Mouse (Mus musculus) hindbrain, postnatal 0 days (tissue): ENCODE measurements around the gene Natd1. TPM values are rescaled to one million over a fixed set of nuclear protein-coding genes. Genes with fewer than 3 reads are reported as not detected.

Experiments used
- ATAC-seq: fragments of 200-750 bp; cut with Nextera tagmentation; 2 replicates; pipeline ENCODE4 v1.8.0; 2017; ENCODE audit warnings: mild to moderate bottlenecking, moderate TSS enrichment, moderate library complexity
- DNase-seq: peaks from one replicate; pipeline ENCODE4 v3.0.0-alpha.2; 2015; ENCODE audit warnings: low spot score
- H3K27ac ChIP-seq: fragments of 300-500 bp; sonication (generic); 2 replicates; pipeline ENCODE4 v1.5.1; 2014; ENCODE audit warnings: mild to moderate bottlenecking
- H3K27me3 ChIP-seq: fragments of 300-500 bp; sonication (generic); 2 replicates; pipeline ENCODE4 v1.6.1; 2014; ENCODE audit warnings: low read length, mixed read lengths; ENCODE audit not compliant: insufficient read depth
- H3K36me3 ChIP-seq: fragments of 300-500 bp; sonication (generic); 2 replicates; pipeline ENCODE4 v1.6.1; 2014; ENCODE audit warnings: low read length, mixed read lengths; ENCODE audit not compliant: insufficient read depth
- H3K4me1 ChIP-seq: fragments of 300-500 bp; sonication (generic); 2 replicates; pipeline ENCODE4 v1.6.1; 2014; ENCODE audit warnings: antibody characterized with exemption, low read length, mixed read lengths; ENCODE audit not compliant: insufficient read depth
- H3K4me2 ChIP-seq: fragments of 300-500 bp; sonication (generic); 2 replicates; pipeline ENCODE4 v1.6.1; 2014; ENCODE audit warnings: low read depth, mild to moderate bottlenecking, low read length, moderate library complexity, mixed read lengths
- H3K4me3 ChIP-seq: fragments of 300-500 bp; sonication (generic); 2 replicates; pipeline ENCODE4 v1.5.1; 2014; ENCODE audit warnings: low read length
- H3K9ac ChIP-seq: fragments of 300-500 bp; sonication (generic); replicated peaks from 2 replicates; pipeline ENCODE4 v1.6.1; 2014; ENCODE audit warnings: mild to moderate bottlenecking, low read length, moderate library complexity, mixed read lengths
- H3K9me3 ChIP-seq: fragments of 300-500 bp; sonication (generic); 2 replicates; pipeline ENCODE4 v1.6.1; 2016; ENCODE audit warnings: low read length, mixed read lengths
- CTCF ChIP-seq: IDR thresholded peaks from 2 replicates; pipeline ENCODE4 v1.5.1; 2016; ENCODE audit warnings: antibody characterized with exemption, control low read depth, low read depth
- WGBS: fragments of 180-500 bp; shearing (Covaris S2); extraction: QIAGEN DNeasy Blood & Tissue Kit; methylation state at CpG from one replicate; pipeline ENCODE4 v1.1.7; 2014; 5-methylcytosine and 5-hydroxymethylcytosine counted together
- polyA plus RNA-seq: library from polyadenylated mRNA; unstranded; fragments of >200 nt; fragmentation: Nextera tagmentation; extraction: Ambion mirVana; gene quantifications from 2 replicates; pipeline ENCODE4 v1.2.1, GENCODE M21; 2015
- total RNA-seq: library from RNA; depleted of rRNA; stranded (reverse); fragments of >200 nt; gene quantifications from 2 replicates; pipeline ENCODE4 v1.2.3, GENCODE M21; 2014

The Natd1 gene
- total and polyA plus RNA-seq, 2 experiments from 2014 or later, result 16.0 to 38.7 TPM

GRCm38 (mm10) chr11:60933178-60933930, 18.8 kb upstream of the Natd1 start:
- Histone ChIP-seq H3K9ac (peak overlapping the region; percentile 83), H3K4me2 (peak overlapping the region; percentile 73), H3K27me3 (no peaks in the 10 kb centered on the region), H3K4me1 (0 out of 2 replicates have a peak, but pooled peaks cover 6% of the 10 kb centered on the region), H3K4me3 (peak overlapping the region; percentile 84; the same call in 1 of the 2 replicates), H3K36me3 (no peaks in the 10 kb centered on the region), H3K27ac (no peak overlapping the region), H3K9me3 (no peaks in the 10 kb centered on the region)
- ATAC-seq, result no peak
- WGBS, result 81% methylated on average over 10 of the region's 10 CpGs
- no peak for TF ChIP-seq CTCF
- DNase-seq, result no peak

GRCm38 (mm10) chr11:60932503-60933020, 18.0 kb upstream of the Natd1 start:
- Histone ChIP-seq H3K9me3 (no peaks in the 10 kb centered on the region), H3K4me3 (peak overlapping the region; percentile 84), H3K4me2 (peak overlapping the region; percentile 73), H3K36me3 (no peaks in the 10 kb centered on the region), H3K27me3 (no peaks in the 10 kb centered on the region), H3K4me1 (0 out of 2 replicates have a peak, but pooled peaks cover 6% of the 10 kb centered on the region), H3K9ac (peak overlapping the region; percentile 83), H3K27ac (peak overlapping the region; percentile 83; the same call in 1 of the 2 replicates)
- DNase-seq, result peak; percentile 15
- no peak for ATAC-seq
- WGBS, result 5% methylated on average over 7 of the region's 7 CpGs
- no peak for TF ChIP-seq CTCF

- peak; percentile 97 for DNase-seq
- Histone ChIP-seq H3K4me3 (peak within 1 kb of the TSS; percentile 84), H3K9ac (peak within 1 kb of the TSS; percentile 83), H3K27me3 (no peaks in the 10 kb centered on the region), H3K4me2 (peak within 1 kb of the TSS; percentile 73), H3K9me3 (no peaks in the 10 kb centered on the region), H3K36me3 (no peaks in the 10 kb centered on the region), H3K4me1 (0 out of 2 replicates have a peak, but pooled peaks cover 6% of the 10 kb centered on the region), H3K27ac (peak within 1 kb of the TSS; percentile 83; the same call in 1 of the 2 replicates)
- WGBS, result under 1% methylated on average over 59 of the region's 59 CpGs
- ATAC-seq, result peak; percentile 95
- no peak for TF ChIP-seq CTCF
Measured at GRCm38 (mm10) chr11:60931869-60932481, 17.4 kb upstream of the Natd1 start, which contains the start of gene Map2k3. TSS of gene Map2k3 (plus strand) at chr11:60932033.

GRCm38 (mm10) chr11:60931282-60931868, 16.8 kb upstream of the Natd1 start:
- no peak for TF ChIP-seq CTCF
- H3K4me3 ChIP-seq, result peak overlapping the region; percentile 84
- no peaks in the 10 kb centered on the region for H3K9me3 ChIP-seq
- no peak; the same call in 1 of the 2 replicates for ATAC-seq
- H3K36me3 ChIP-seq, result no peaks in the 10 kb centered on the region
- 0 out of 2 replicates have a peak, but pooled peaks cover 6% of the 10 kb centered on the region for H3K4me1 ChIP-seq
- 1% methylated on average over 30 of the region's 30 CpGs for WGBS
- DNase-seq, result no peak
- H3K27ac ChIP-seq, result no peak overlapping the region
- peak overlapping the region; percentile 73 for H3K4me2 ChIP-seq
- H3K27me3 ChIP-seq, result no peaks in the 10 kb centered on the region
- H3K9ac ChIP-seq, result peak overlapping the region; percentile 44

GRCm38 (mm10) chr11:60930724-60931281, 16.3 kb upstream of the Natd1 start:
- Histone ChIP-seq H3K9ac (no peak overlapping the region), H3K4me2 (peak overlapping the region; percentile 73), H3K4me3 (peak overlapping the region; percentile 84), H3K4me1 (0 out of 2 replicates have a peak, but pooled peaks cover 6% of the 10 kb centered on the region), H3K27ac (no peak overlapping the region), H3K36me3 (no peaks in the 10 kb centered on the region), H3K27me3 (no peaks in the 10 kb centered on the region), H3K9me3 (no peaks in the 10 kb centered on the region)
- no peak for ATAC-seq
- TF ChIP-seq CTCF, result no peak
- no peak for DNase-seq
- WGBS, result 25% methylated on average over 7 of the region's 7 CpGs

- Histone ChIP-seq H3K27me3 (no peaks in the 10 kb centered on the region), H3K9me3 (no peaks in the 10 kb centered on the region), H3K9ac (no peak overlapping the region), H3K4me1 (no peaks in the 10 kb centered on the region), H3K36me3 (no peaks in the 10 kb centered on the region), H3K4me2 (peak overlapping the region; percentile 57), H3K4me3 (peak overlapping the region; percentile 9), H3K27ac (no peak overlapping the region)
- peak; percentile 94 for TF ChIP-seq CTCF
- WGBS, result under 1% methylated on average over 9 of the region's 9 CpGs
- ATAC-seq (peak; percentile 86), DNase-seq (peak; percentile 96)
Measured at GRCm38 (mm10) chr11:60927264-60927663, 12.7 kb upstream of the Natd1 start.
